Mouse (Mus musculus): ENCODE measurements around the gene Ppfibp1. TPM values are rescaled to one million over a fixed set of nuclear protein-coding genes. Genes with fewer than 3 reads are reported as not detected.

Ppfibp1 gene
- total RNA-seq, 1 experiment: 39.9 TPM

DNA sequence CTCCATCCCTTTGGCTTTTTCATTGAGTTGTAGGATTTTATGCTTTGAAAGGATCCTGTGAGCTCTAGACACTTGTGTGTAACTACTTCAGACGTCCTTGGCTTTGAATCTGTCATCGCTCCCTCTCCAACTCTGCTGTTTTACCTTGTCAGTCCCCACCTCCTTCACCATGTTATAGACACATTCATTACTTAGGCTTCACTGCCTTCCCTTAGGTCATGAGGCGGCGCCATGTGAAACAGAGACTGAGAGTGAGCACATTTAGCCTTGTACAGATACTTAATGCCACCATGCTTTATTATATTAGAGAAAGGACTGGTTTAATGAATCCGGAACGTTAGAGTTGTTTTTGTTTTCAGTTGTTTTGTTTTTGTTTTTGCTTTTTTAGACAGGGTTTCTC lies 83.7 kb downstream of the Ppfibp1 start:
- Histone ChIP-seq H3K36me3 (ENCODE audit: control insufficient read depth, insufficient read depth, low read length, poor library complexity, severe bottlenecking) (no peaks in the 10 kb centered on the region; the same call in 1 of the 2 replicates), H3K4me1 (ENCODE audit: control insufficient read depth in 2 of 2, insufficient read depth in 2 of 2, low read length in 2 of 2, poor library complexity in 1 of 2) (no peaks in the 10 kb centered on the region), H3K9ac (ENCODE audit: insufficient read depth, low read depth, low read length, poor library complexity, severe bottlenecking) (no peak overlapping the region), H3K9me3 (ENCODE audit: control insufficient read depth, insufficient read depth, low read depth, low read length) (no peaks in the 10 kb centered on the region), H3K4me3 (ENCODE audit: insufficient read depth in 1 of 2, low read depth in 1 of 2, low read length in 2 of 2, poor library complexity in 1 of 2, severe bottlenecking in 1 of 2) (no peak overlapping the region), H3K27ac (ENCODE audit: insufficient read depth, low read depth, low read length, poor library complexity, severe bottlenecking) (no peak overlapping the region)
- in situ Hi-C loops (cut with MboI; ENCODE audit: low sequenced_read_pairs in 2 of 2, unreplicated experiment in 2 of 2): no loop called here
- TF ChIP-seq CHD2 (IDR thresholded peaks at IDR 0.05; ENCODE audit: low read depth, low read length): no peak
- TF ChIP-seq ZNF384 (IDR thresholded peaks at IDR 0.05; ENCODE audit: low read depth, low read length): no peak
- TF ChIP-seq MAFK (IDR thresholded peaks at IDR 0.05; ENCODE audit: insufficient read depth, low read depth, low read length): no peak
- no peak for TF ChIP-seq HCFC1 (IDR thresholded peaks at IDR 0.05; ENCODE audit: borderline replicate concordance, insufficient read depth, low read length)
- TF ChIP-seq ZC3H11A (IDR thresholded peaks at IDR 0.05; ENCODE audit: borderline replicate concordance, low read depth, low read length): no peak
- no peak for DNase-seq (ENCODE audit: low read depth, low spot score)

- Histone ChIP-seq H3K4me1 (ENCODE audit: control insufficient read depth in 2 of 2, insufficient read depth in 2 of 2, low read length in 2 of 2, poor library complexity in 1 of 2) (no peaks in the 10 kb centered on the region), H3K9me3 (ENCODE audit: control insufficient read depth, insufficient read depth, low read depth, low read length) (no peaks in the 10 kb centered on the region), H3K4me3 (ENCODE audit: insufficient read depth in 1 of 2, low read depth in 1 of 2, low read length in 2 of 2, poor library complexity in 1 of 2, severe bottlenecking in 1 of 2) (no peak overlapping the region), H3K9ac (ENCODE audit: insufficient read depth, low read depth, low read length, poor library complexity, severe bottlenecking) (no peak overlapping the region), H3K27ac (ENCODE audit: insufficient read depth, low read depth, low read length, poor library complexity, severe bottlenecking) (no peak overlapping the region), H3K36me3 (ENCODE audit: control insufficient read depth, insufficient read depth, low read length, poor library complexity, severe bottlenecking) (no peaks in the 10 kb centered on the region; the same call in 1 of the 2 replicates)
- in situ Hi-C loops (cut with MboI; ENCODE audit: low sequenced_read_pairs in 2 of 2, unreplicated experiment in 2 of 2): no loop called here
- no peak for DNase-seq (ENCODE audit: low read depth, low spot score)
- no peak for TF ChIP-seq ZNF384 (IDR thresholded peaks at IDR 0.05; ENCODE audit: low read depth, low read length)
- no peak for TF ChIP-seq MAFK (IDR thresholded peaks at IDR 0.05; ENCODE audit: insufficient read depth, low read depth, low read length)
- no peak for TF ChIP-seq ZC3H11A (IDR thresholded peaks at IDR 0.05; ENCODE audit: borderline replicate concordance, low read depth, low read length)
- no peak for TF ChIP-seq HCFC1 (IDR thresholded peaks at IDR 0.05; ENCODE audit: borderline replicate concordance, insufficient read depth, low read length)
- TF ChIP-seq CHD2 (IDR thresholded peaks at IDR 0.05; ENCODE audit: low read depth, low read length): no peak
These were observed 84.5 kb downstream of the Ppfibp1 start for GRCm38 (mm10) chr6:146972740-146973139.

GRCm38 (mm10) chr6:146973406-146973805 lies 85.1 kb downstream of the Ppfibp1 start:
- no peak for TF ChIP-seq MAFK (IDR thresholded peaks at IDR 0.05; ENCODE audit: insufficient read depth, low read depth, low read length)
- TF ChIP-seq HCFC1 (IDR thresholded peaks at IDR 0.05; ENCODE audit: borderline replicate concordance, insufficient read depth, low read length): no peak
- TF ChIP-seq CHD2 (IDR thresholded peaks at IDR 0.05; ENCODE audit: low read depth, low read length): no peak
- TF ChIP-seq ZNF384 (IDR thresholded peaks at IDR 0.05; ENCODE audit: low read depth, low read length): no peak
- no peak for TF ChIP-seq ZC3H11A (IDR thresholded peaks at IDR 0.05; ENCODE audit: borderline replicate concordance, low read depth, low read length)
- H3K4me1 ChIP-seq (ENCODE audit: control insufficient read depth in 2 of 2, insufficient read depth in 2 of 2, low read length in 2 of 2, poor library complexity in 1 of 2): no peaks in the 10 kb centered on the region
- H3K27ac ChIP-seq (ENCODE audit: insufficient read depth, low read depth, low read length, poor library complexity, severe bottlenecking): no peak overlapping the region
- DNase-seq (ENCODE audit: low read depth, low spot score): no peak
- in situ Hi-C loops (cut with MboI; ENCODE audit: low sequenced_read_pairs in 2 of 2, unreplicated experiment in 2 of 2): no loop called here
- no peaks in the 10 kb centered on the region for H3K9me3 ChIP-seq (ENCODE audit: control insufficient read depth, insufficient read depth, low read depth, low read length)
- no peaks in the 10 kb centered on the region; the same call in 1 of the 2 replicates for H3K36me3 ChIP-seq (ENCODE audit: control insufficient read depth, insufficient read depth, low read length, poor library complexity, severe bottlenecking)
- no peak overlapping the region for H3K4me3 ChIP-seq (ENCODE audit: insufficient read depth in 1 of 2, low read depth in 1 of 2, low read length in 2 of 2, poor library complexity in 1 of 2, severe bottlenecking in 1 of 2)
- H3K9ac ChIP-seq (ENCODE audit: insufficient read depth, low read depth, low read length, poor library complexity, severe bottlenecking): no peak overlapping the region

GRCm38 (mm10) chr6:146973830-146974229 lies 85.5 kb downstream of the Ppfibp1 start:
- no peaks in the 10 kb centered on the region for H3K9me3 ChIP-seq (ENCODE audit: control insufficient read depth, insufficient read depth, low read depth, low read length)
- no peaks in the 10 kb centered on the region for H3K4me1 ChIP-seq (ENCODE audit: control insufficient read depth in 2 of 2, insufficient read depth in 2 of 2, low read length in 2 of 2, poor library complexity in 1 of 2)
- H3K9ac ChIP-seq (ENCODE audit: insufficient read depth, low read depth, low read length, poor library complexity, severe bottlenecking): no peak overlapping the region
- no peaks in the 10 kb centered on the region; the same call in 1 of the 2 replicates for H3K36me3 ChIP-seq (ENCODE audit: control insufficient read depth, insufficient read depth, low read length, poor library complexity, severe bottlenecking)
- H3K4me3 ChIP-seq (ENCODE audit: insufficient read depth in 1 of 2, low read depth in 1 of 2, low read length in 2 of 2, poor library complexity in 1 of 2, severe bottlenecking in 1 of 2): no peak overlapping the region
- in situ Hi-C loops (cut with MboI; ENCODE audit: low sequenced_read_pairs in 2 of 2, unreplicated experiment in 2 of 2): no loop called here
- no peak for TF ChIP-seq MAFK (IDR thresholded peaks at IDR 0.05; ENCODE audit: insufficient read depth, low read depth, low read length)
- no peak for TF ChIP-seq ZC3H11A (IDR thresholded peaks at IDR 0.05; ENCODE audit: borderline replicate concordance, low read depth, low read length)
- TF ChIP-seq ZNF384 (IDR thresholded peaks at IDR 0.05; ENCODE audit: low read depth, low read length): peak; percentile 79
- no peak for TF ChIP-seq HCFC1 (IDR thresholded peaks at IDR 0.05; ENCODE audit: borderline replicate concordance, insufficient read depth, low read length)
- TF ChIP-seq CHD2 (IDR thresholded peaks at IDR 0.05; ENCODE audit: low read depth, low read length): no peak
- no peak for DNase-seq (ENCODE audit: low read depth, low spot score)
- H3K27ac ChIP-seq (ENCODE audit: insufficient read depth, low read depth, low read length, poor library complexity, severe bottlenecking): no peak overlapping the region

DNA sequence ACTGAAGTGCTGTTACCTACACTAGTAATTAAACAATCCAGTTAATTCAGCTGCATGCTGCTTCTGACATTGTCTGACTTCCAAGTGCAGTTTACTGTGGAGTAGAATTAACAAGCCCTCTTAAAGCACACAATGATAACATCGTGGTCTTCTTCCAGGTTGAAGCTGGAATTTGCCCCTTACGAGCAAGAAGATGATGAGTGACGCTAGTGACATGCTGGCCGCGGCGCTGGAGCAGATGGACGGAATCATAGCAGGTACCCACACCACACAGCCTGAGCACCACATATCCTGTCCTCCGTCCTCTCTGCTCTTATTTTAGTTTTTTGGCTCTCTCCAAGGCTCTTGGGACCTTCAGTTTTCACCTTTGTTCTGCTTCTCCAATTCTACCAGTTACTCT lies 88.2 kb downstream of the Ppfibp1 start:
- no peak overlapping the region for H3K9ac ChIP-seq (ENCODE audit: insufficient read depth, low read depth, low read length, poor library complexity, severe bottlenecking)
- H3K4me1 ChIP-seq (ENCODE audit: control insufficient read depth in 2 of 2, insufficient read depth in 2 of 2, low read length in 2 of 2, poor library complexity in 1 of 2): no peaks in the 10 kb centered on the region
- TF ChIP-seq ZNF384 (IDR thresholded peaks at IDR 0.05; ENCODE audit: low read depth, low read length) (no peak), CHD2 (IDR thresholded peaks at IDR 0.05; ENCODE audit: low read depth, low read length) (no peak), ZC3H11A (IDR thresholded peaks at IDR 0.05; ENCODE audit: borderline replicate concordance, low read depth, low read length) (no peak), HCFC1 (IDR thresholded peaks at IDR 0.05; ENCODE audit: borderline replicate concordance, insufficient read depth, low read length) (no peak), MAFK (IDR thresholded peaks at IDR 0.05; ENCODE audit: insufficient read depth, low read depth, low read length) (no peak)
- no peak overlapping the region for H3K27ac ChIP-seq (ENCODE audit: insufficient read depth, low read depth, low read length, poor library complexity, severe bottlenecking)
- no peak overlapping the region for H3K4me3 ChIP-seq (ENCODE audit: insufficient read depth in 1 of 2, low read depth in 1 of 2, low read length in 2 of 2, poor library complexity in 1 of 2, severe bottlenecking in 1 of 2)
- H3K36me3 ChIP-seq (ENCODE audit: control insufficient read depth, insufficient read depth, low read length, poor library complexity, severe bottlenecking): no peaks in the 10 kb centered on the region; the same call in 1 of the 2 replicates
- in situ Hi-C loops (cut with MboI; ENCODE audit: low sequenced_read_pairs in 2 of 2, unreplicated experiment in 2 of 2): no loop called here
- H3K9me3 ChIP-seq (ENCODE audit: control insufficient read depth, insufficient read depth, low read depth, low read length): no peaks in the 10 kb centered on the region
- DNase-seq (ENCODE audit: low read depth, low spot score): no peak

All from ES-E14 (cell line).